Mouse (Mus musculus): ENCODE results near the gene Mrm2.

GRCm38 (mm10) chr5:140321756-140322575, 9.7 kb downstream of the Mrm2 start:
- TF ChIP-seq CTCF (IDR thresholded peaks at IDR 0.05) (peak; percentile 44; the same call in 1 of the 2 replicates), EP300 (IDR thresholded peaks at IDR 0.05) (no peak)
